Mouse (Mus musculus): ENCODE measurements around the gene Thbs3. TPM values are rescaled to one million over a fixed set of nuclear protein-coding genes. Genes with fewer than 3 reads are reported as not detected.
"Not testable (repeated sequence)": the region's sequence is repeated elsewhere in the genome, so short reads cannot be mapped to it uniquely, and the experiment has no call there.

Gene Thbs3
- polyA plus RNA-seq, 1 experiment, result 20.8 TPM

GRCm38 (mm10) chr3:89193853-89194252 is 21.1 kb upstream of the Thbs3 start:
- DNase-seq (ENCODE audit: low read depth, low spot score), result no peak
- 90% methylated on average over 2 of the region's 2 CpGs for WGBS

DNA sequence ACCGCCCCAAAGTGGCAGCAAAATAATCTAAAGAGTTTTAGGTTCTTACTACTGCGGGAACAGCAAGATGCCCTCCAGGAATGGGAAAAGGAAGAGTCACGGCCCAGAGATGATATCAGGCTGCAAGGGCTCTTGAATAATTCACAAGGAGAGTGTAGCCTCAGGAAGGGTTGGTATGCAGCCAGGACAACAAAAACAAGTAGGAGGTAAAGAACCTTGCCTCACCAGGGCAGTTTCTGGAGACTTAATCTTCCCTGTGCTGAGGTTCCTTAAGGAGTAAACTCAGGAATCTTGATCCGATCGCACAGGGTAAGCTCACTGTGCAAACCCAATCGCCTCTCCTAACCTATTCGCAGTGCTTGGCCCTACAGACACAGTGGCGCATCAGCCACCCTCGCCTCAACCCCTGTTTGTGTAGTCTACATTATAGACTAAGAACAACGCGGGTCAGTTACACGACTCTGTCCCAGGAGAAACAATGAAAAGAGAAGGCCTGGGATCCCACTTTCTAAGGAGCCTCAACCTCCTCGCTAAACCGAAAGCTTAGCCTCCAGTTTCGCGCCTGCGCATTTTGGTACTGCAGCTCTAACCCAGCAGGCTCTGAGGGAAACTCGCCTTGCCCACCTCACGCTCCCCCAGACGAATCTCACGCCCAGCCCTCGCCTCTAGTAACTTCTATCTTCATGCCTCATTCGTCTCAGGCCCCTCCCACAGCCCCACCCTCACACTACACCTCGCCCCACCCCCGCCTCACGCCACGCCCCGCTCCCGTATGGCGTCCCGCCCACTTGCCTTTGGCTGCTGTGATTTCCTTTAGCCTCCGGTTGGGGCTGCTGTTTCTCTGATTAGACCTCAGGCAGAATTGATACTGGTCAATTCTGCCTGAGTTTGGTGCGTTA is 18.8 kb upstream of the Thbs3 start:
- 6% methylated on average over 33 of the region's 33 CpGs for WGBS
- DNase-seq (ENCODE audit: low read depth, low spot score), result peak; percentile 64

DNA sequence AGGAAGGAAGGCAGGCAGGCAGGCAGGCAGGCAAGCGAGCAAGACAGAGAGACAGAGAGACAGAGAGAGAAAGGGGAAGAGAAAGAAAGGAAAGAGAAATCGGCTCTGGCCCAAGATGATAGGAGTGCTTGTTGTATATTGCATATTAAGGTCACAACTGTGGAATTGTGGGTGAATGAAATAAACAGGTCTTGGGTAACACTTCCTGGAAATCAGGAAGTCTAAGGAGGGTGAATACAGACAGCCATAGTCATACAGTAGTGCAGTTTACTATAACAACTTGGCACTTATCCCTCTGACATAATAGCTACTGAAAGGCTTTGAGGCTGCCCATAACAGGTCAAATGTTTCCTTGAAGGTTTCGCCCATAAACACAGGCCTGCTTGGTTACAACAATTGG is 15.1 kb upstream of the Thbs3 start:
- 50% methylated on average over 3 of the region's 3 CpGs for WGBS
- no peak for DNase-seq (ENCODE audit: low read depth, low spot score)

DNA sequence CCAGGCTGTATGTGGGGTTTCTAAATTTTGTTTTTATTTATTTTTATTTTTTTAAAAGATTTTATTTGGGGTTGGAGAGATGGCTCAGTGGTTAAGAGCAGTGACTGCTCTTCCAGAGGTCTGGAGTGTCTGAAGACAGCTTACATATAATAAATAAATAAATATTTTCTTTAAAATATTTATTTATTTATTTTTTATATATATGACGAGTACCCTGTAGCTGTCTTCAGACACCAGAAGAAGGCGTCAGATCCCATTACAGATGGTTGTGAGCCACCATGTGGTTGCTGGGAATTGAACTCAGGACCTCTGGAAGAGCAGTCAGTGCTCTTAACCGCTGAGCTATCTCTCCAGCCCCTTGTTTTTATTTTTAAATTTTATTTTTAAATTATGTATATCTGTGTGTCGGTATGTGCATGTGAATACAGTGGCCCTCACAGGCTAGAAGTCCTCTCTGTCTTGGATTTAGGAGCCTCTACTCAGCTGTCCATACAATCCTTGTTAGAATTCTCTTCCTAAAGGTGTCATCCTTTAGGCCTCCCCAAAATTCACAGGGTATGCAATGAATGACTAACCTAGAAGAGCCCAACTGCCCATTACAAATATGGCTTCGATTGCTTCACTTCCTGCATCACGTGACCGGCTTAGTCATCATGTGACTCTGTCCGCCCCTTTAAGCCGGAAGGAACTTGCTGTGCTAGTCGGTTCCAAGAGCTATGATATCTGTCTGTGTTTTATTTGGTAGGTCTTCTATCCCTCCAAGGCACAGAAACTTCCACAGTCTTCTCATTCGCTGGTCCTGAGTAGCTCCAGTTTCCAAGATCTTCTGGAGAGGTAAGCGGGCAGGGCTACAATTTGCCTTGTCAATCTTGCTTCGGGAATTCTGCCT is 12.5 kb upstream of the Thbs3 start, which contains the start of gene Gba:
TSS of gene Gba (plus strand) at position 676 of the 889 bp plus-strand sequence.
- peak; percentile 83 for DNase-seq (ENCODE audit: low read depth, low spot score)
- WGBS, result 18% methylated on average over 13 of the region's 13 CpGs

GRCm38 (mm10) chr3:89203142-89203514 is 11.9 kb upstream of the Thbs3 start:
- WGBS, result 21% methylated on average over 5 of the region's 5 CpGs
- no peak for DNase-seq (ENCODE audit: low read depth, low spot score)

GRCm38 (mm10) chr3:89206079-89206478 is 8.9 kb upstream of the Thbs3 start:
- DNase-seq (ENCODE audit: low read depth, low spot score), result no peak
- 94% methylated on average over 7 of the region's 7 CpGs for WGBS

DNA sequence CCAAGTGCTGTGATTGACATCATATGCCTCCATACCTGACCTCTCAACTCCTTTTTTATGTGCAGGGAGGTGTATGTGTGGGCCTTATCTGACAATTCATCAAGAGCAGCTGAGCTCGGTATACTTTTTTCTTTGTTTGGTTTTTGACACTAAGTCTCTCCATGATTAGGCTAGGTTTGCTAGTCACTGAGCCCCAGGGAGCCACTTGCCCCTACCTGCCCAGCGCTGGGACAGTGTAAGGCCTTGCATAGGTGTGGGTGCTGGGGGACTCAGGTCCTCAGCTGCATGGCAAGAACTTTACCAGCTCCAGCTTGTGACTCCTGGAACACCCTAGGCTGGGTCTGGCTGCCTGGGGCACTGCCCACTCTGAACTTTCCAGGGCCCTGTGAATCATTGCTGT is 8.3 kb upstream of the Thbs3 start:
- WGBS, result 64% methylated on average over 2 of the region's 2 CpGs
- DNase-seq (ENCODE audit: low read depth, low spot score), result no peak

GRCm38 (mm10) chr3:89208075-89208657 is 6.8 kb upstream of the Thbs3 start:
- DNase-seq (ENCODE audit: low read depth, low spot score), result no peak
- WGBS, result 91% methylated on average over 13 of the region's 13 CpGs

GRCm38 (mm10) chr3:89208736-89209135 is 6.2 kb upstream of the Thbs3 start:
- WGBS, result 87% methylated on average over 6 of the region's 6 CpGs
- DNase-seq (ENCODE audit: low read depth, low spot score), result no peak

GRCm38 (mm10) chr3:89209731-89210130 is 5.2 kb upstream of the Thbs3 start:
- no peak for DNase-seq (ENCODE audit: low read depth, low spot score)
- 93% methylated on average over 7 of the region's 7 CpGs for WGBS

- DNase-seq (ENCODE audit: low read depth, low spot score), result no peak
- WGBS, result 68% methylated on average over 13 of the region's 13 CpGs
Observed at GRCm38 (mm10) chr3:89210162-89210561, 4.8 kb upstream of the Thbs3 start.

- WGBS, result 52% methylated on average over 7 of the region's 7 CpGs
- DNase-seq (ENCODE audit: low read depth, low spot score), result no peak
Observed at GRCm38 (mm10) chr3:89210731-89211130, 4.2 kb upstream of the Thbs3 start.

DNA sequence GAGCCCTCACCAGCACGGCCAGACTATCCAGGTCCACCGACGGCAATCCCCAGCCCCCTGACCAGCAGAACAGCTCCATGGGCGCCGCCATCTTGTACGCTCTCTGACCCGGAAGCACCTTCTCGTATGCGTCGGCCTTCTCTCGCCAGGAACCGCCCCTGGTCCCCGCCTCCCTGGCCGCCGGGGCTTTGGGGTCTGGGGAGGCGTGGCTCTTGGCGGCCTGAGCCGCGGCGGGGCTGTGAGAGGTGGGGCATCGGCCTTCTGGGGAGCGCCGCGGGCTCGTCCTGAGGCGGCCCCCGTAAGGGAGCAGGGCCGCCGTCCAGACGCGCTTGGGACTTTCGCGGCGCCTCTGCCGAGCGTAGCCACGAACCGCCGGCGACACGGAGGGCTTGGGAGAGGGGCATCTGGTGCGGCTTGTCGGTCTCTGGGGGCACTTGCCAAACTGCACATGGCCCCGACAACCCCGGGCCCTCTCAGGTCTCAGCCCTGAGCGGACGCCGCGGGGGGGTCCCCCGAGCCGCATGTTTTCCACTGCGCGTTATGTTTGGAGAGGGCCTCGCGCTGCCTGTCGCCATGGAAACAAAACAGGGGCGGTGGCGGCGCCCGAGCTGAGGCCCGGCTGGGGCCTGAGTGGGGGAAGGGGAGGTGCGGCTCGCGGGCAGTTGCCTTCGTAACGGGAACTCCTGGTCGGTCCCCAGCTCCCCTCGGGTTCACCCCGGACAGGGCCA is 1.0 kb upstream of the Thbs3 start:
- WGBS, result 1% methylated on average over 68 of the region's 69 CpGs
- no peak for DNase-seq (ENCODE audit: low read depth, low spot score)

DNA sequence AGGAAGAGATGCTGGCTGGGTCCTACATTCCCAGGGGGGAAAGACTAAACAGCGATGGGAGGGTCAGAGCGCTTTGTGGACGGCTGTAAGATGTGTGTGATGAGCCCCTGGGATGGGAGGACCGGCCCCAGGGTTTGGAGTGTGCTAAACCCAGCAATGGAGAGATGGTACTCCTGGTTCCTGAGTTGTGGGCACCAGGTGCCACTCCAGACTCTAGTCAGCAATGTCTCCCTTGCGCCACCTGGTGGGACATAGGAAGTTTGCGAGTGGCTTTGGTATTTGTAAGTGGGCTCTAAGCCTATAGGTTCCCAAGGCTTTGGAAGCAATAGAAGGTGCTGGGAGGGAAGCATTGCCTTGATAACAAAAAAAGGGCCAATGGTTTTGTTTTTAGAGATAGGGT is 873 bp downstream of the Thbs3 start:
- WGBS, result under 1% methylated on average over 6 of the region's 6 CpGs

GRCm38 (mm10) chr3:89216407-89216806 is 1.4 kb downstream of the Thbs3 start:
- WGBS, result 71% methylated on average over 7 of the region's 7 CpGs
- not testable (repeated sequence) for DNase-seq (ENCODE audit: low read depth, low spot score)

More for the DNA sequence above, 873 bp downstream of the Thbs3 start:
- DNase-seq (ENCODE audit: low read depth, low spot score), result no peak

- 93% methylated on average over 1 of the region's 1 CpGs for WGBS
- no peak for DNase-seq (ENCODE audit: low read depth, low spot score)
Observed at GRCm38 (mm10) chr3:89218271-89218670, 3.3 kb downstream of the Thbs3 start.

GRCm38 (mm10) chr3:89219546-89219945 is 4.6 kb downstream of the Thbs3 start:
- DNase-seq (ENCODE audit: low read depth, low spot score), result no peak

GRCm38 (mm10) chr3:89221167-89221566 is 6.2 kb downstream of the Thbs3 start:
- WGBS, result 83% methylated on average over 5 of the region's 5 CpGs
- no peak for DNase-seq (ENCODE audit: low read depth, low spot score)

More at GRCm38 (mm10) chr3:89219546-89219945, 4.6 kb downstream of the Thbs3 start:
- 60% methylated on average over 8 of the region's 8 CpGs for WGBS

- 81% methylated on average over 11 of the region's 11 CpGs for WGBS
- DNase-seq (ENCODE audit: low read depth, low spot score), result no peak
Observed at GRCm38 (mm10) chr3:89224796-89225195, 9.8 kb downstream of the Thbs3 start.

All from large intestine, adult 2 months (tissue).